Mouse (Mus musculus) kidney, postnatal 0 days (tissue): ENCODE data around the gene Acot7. TPM values are rescaled to one million over a fixed set of nuclear protein-coding genes. Genes with fewer than 3 reads are reported as not detected.

ENCODE experiments used
- ATAC-seq: fragments of 200-750 bp; cut with Nextera tagmentation; replicated peaks from 2 replicates; pipeline ENCODE4 v1.8.0; 2017; ENCODE audit warnings: low read depth, moderate number of reproducible peaks, moderate TSS enrichment, moderate library complexity; ENCODE audit not compliant: low FRiP score
- DNase-seq: peaks from one replicate; pipeline ENCODE4 v3.0.0-alpha.2; 2016; ENCODE audit warnings: low spot score
- H3K27ac ChIP-seq: fragments of 300-500 bp; sonication (generic); 2 replicates; pipeline ENCODE4 v1.5.1; 2014; ENCODE audit warnings: mild to moderate bottlenecking
- H3K27me3 ChIP-seq: fragments of 300-500 bp; sonication (generic); 2 replicates; pipeline ENCODE4 v1.6.1; 2014; ENCODE audit warnings: low read length, mixed read lengths; ENCODE audit not compliant: insufficient read depth
- H3K36me3 ChIP-seq: fragments of 300-500 bp; sonication (generic); 2 replicates; pipeline ENCODE4 v1.6.1; 2014; ENCODE audit warnings: low read length, mixed read lengths; ENCODE audit not compliant: insufficient read depth
- H3K4me1 ChIP-seq: fragments of 300-500 bp; sonication (generic); replicated peaks from 2 replicates; pipeline ENCODE4 v1.6.1; 2014; ENCODE audit warnings: antibody characterized with exemption, low read length, mixed read lengths; ENCODE audit not compliant: insufficient read depth
- H3K4me2 ChIP-seq: fragments of 300-500 bp; sonication (generic); 2 replicates; pipeline ENCODE4 v1.6.1; 2014; ENCODE audit warnings: mild to moderate bottlenecking, low read length, moderate library complexity, mixed read lengths
- H3K4me3 ChIP-seq: fragments of 300-500 bp; sonication (generic); replicated peaks from 2 replicates; pipeline ENCODE4 v1.5.1; 2014; ENCODE audit warnings: low read depth, low read length
- H3K9ac ChIP-seq: fragments of 300-500 bp; sonication (generic); 2 replicates; pipeline ENCODE4 v1.6.1; 2014; ENCODE audit warnings: low read depth, low read length
- H3K9me3 ChIP-seq: fragments of 300-500 bp; sonication (generic); replicated peaks from 2 replicates; pipeline ENCODE4 v1.6.1; 2016; ENCODE audit warnings: low read length, inconsistent platforms, mixed read lengths
- CTCF ChIP-seq: IDR thresholded peaks from 2 replicates; pipeline ENCODE4 v1.5.1; 2016; ENCODE audit warnings: antibody characterized with exemption, low read depth, mild to moderate bottlenecking, moderate library complexity
- WGBS: fragments of 180-500 bp; shearing (Covaris S2); extraction: QIAGEN DNeasy Blood & Tissue Kit; methylation state at CpG from one replicate; pipeline ENCODE4 v1.1.7; 2014; 5-methylcytosine and 5-hydroxymethylcytosine counted together
- polyA plus RNA-seq: library from polyadenylated mRNA; unstranded; fragments of >200 nt; fragmentation: Nextera tagmentation; extraction: Ambion mirVana; gene quantifications from 2 replicates; pipeline ENCODE4 v1.2.1, GENCODE M21; 2015

Acot7 gene
- polyA plus RNA-seq, 1 experiment from 2014 or later: 56.4 TPM

DNA sequence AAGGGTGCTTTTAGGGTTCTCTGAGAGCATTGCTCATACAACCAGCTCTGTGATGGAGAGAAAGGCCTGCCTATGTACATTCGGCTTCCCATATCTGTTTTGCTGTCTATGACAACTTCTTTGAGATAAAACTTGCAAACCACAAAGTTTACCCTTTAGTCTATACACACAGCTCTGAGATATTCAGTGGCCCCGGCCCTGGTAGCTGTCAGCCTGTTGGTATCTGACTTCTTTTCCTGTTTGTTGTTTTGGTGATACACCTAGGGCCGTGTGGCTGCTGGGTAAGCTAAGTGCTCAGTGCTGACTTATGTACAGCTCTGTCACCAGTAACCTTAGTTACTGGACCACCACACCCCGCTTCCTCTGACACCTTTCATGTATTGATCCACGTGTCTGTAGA lies 19.6 kb downstream of the Acot7 start:
- WGBS: 77% methylated on average over 5 of the region's 5 CpGs
- Histone ChIP-seq H3K9me3 (no peaks in the 10 kb centered on the region), H3K9ac (no peak overlapping the region), H3K27ac (no peak overlapping the region), H3K36me3 (no peaks in the 10 kb centered on the region), H3K4me2 (no peak overlapping the region), H3K4me1 (peaks cover 18% of the 10 kb centered on the region), H3K27me3 (no peaks in the 10 kb centered on the region), H3K4me3 (no peak overlapping the region)
- ATAC-seq (no peak), DNase-seq (no peak)
- no peak for TF ChIP-seq CTCF

GRCm38 (mm10) chr4:152199617-152200016 lies 21.7 kb downstream of the Acot7 start:
- no peaks in the 10 kb centered on the region for H3K9me3 ChIP-seq
- H3K27me3 ChIP-seq: no peaks in the 10 kb centered on the region
- no peak overlapping the region for H3K27ac ChIP-seq
- H3K4me3 ChIP-seq: no peak overlapping the region
- DNase-seq (no peak), ATAC-seq (no peak)
- no peaks in the 10 kb centered on the region for H3K36me3 ChIP-seq
- H3K4me2 ChIP-seq: no peak overlapping the region
- no peak for TF ChIP-seq CTCF
- H3K9ac ChIP-seq: no peak overlapping the region
- peaks cover 24% of the 10 kb centered on the region for H3K4me1 ChIP-seq
- 52% methylated on average over 1 of the region's 1 CpGs for WGBS

- TF ChIP-seq CTCF: no peak
- Histone ChIP-seq H3K4me1 (peaks cover 24% of the 10 kb centered on the region), H3K36me3 (no peaks in the 10 kb centered on the region), H3K4me3 (no peak overlapping the region), H3K4me2 (no peak overlapping the region), H3K9ac (no peak overlapping the region), H3K27ac (peak overlapping the region; percentile 55), H3K9me3 (no peaks in the 10 kb centered on the region), H3K27me3 (no peaks in the 10 kb centered on the region)
- peak; percentile 77 for DNase-seq
- ATAC-seq: no peak
- 29% methylated on average over 6 of the region's 6 CpGs for WGBS
Measured at GRCm38 (mm10) chr4:152201492-152201891, 23.6 kb downstream of the Acot7 start.

GRCm38 (mm10) chr4:152202418-152202817 lies 24.5 kb downstream of the Acot7 start:
- no peak overlapping the region for H3K9ac ChIP-seq
- peaks cover 24% of the 10 kb centered on the region for H3K4me1 ChIP-seq
- H3K27ac ChIP-seq: peak overlapping the region; percentile 55
- TF ChIP-seq CTCF: no peak
- DNase-seq (peak; percentile 53), ATAC-seq (no peak; the same call in 1 of the 2 replicates)
- H3K27me3 ChIP-seq: no peaks in the 10 kb centered on the region
- 58% methylated on average over 1 of the region's 1 CpGs for WGBS
- no peak overlapping the region for H3K4me2 ChIP-seq
- no peaks in the 10 kb centered on the region for H3K36me3 ChIP-seq
- no peak overlapping the region for H3K4me3 ChIP-seq
- H3K9me3 ChIP-seq: no peaks in the 10 kb centered on the region

GRCm38 (mm10) chr4:152202905-152203304 lies 25.0 kb downstream of the Acot7 start:
- peak overlapping the region; percentile 55 for H3K27ac ChIP-seq

GRCm38 (mm10) chr4:152204663-152205062 lies 26.7 kb downstream of the Acot7 start:
- Histone ChIP-seq H3K27me3 (no peaks in the 10 kb centered on the region), H3K4me3 (no peak overlapping the region), H3K4me1 (peaks cover 27% of the 10 kb centered on the region), H3K4me2 (no peak overlapping the region), H3K9ac (no peak overlapping the region), H3K9me3 (no peaks in the 10 kb centered on the region), H3K27ac (no peak overlapping the region), H3K36me3 (no peaks in the 10 kb centered on the region)
- WGBS: 79% methylated on average over 6 of the region's 6 CpGs
- no peak for DNase-seq
- ATAC-seq: no peak
- peak; percentile 13; the same call in 1 of the 2 replicates for TF ChIP-seq CTCF

More at GRCm38 (mm10) chr4:152202905-152203304, 25.0 kb downstream of the Acot7 start:
- 57% methylated on average over 3 of the region's 3 CpGs for WGBS
- Histone ChIP-seq H3K4me1 (peaks cover 24% of the 10 kb centered on the region), H3K4me3 (no peak overlapping the region), H3K4me2 (no peak overlapping the region), H3K36me3 (no peaks in the 10 kb centered on the region), H3K27me3 (no peaks in the 10 kb centered on the region), H3K9ac (no peak overlapping the region), H3K9me3 (no peaks in the 10 kb centered on the region)
- ATAC-seq (no peak; the same call in 1 of the 2 replicates), DNase-seq (no peak)
- no peak for TF ChIP-seq CTCF

DNA sequence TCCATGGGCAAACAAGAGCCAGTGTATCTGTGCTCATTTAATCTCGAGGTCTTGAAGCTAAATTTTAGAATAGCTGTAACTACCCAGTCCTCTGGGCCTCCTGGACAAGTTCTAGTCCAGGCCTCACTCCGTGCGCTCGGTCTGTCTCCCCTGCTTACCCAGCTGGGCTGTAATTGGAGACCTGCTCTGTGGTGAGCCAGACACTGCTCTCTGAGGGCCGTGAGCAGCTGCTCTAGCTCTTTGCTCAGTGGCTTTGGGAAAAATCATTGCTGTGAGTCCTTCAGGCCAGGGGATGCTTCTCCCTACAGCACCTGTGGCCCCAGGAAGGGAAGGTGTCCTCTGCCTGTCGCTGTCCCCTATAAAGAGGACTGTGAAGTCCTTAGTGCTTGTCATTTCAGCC lies 28.3 kb downstream of the Acot7 start:
- ATAC-seq: no peak
- no peak for TF ChIP-seq CTCF
- Histone ChIP-seq H3K9me3 (no peaks in the 10 kb centered on the region), H3K9ac (no peak overlapping the region), H3K4me3 (no peak overlapping the region), H3K36me3 (no peaks in the 10 kb centered on the region), H3K4me2 (no peak overlapping the region), H3K4me1 (peaks cover 22% of the 10 kb centered on the region), H3K27me3 (no peaks in the 10 kb centered on the region), H3K27ac (no peak overlapping the region)
- 43% methylated on average over 6 of the region's 6 CpGs for WGBS
- DNase-seq: no peak
